Mouse (Mus musculus) lung, postnatal 25 days (tissue): Measurements from ENCODE around the gene Fam189b.
"Not testable (repeated sequence)": the region's sequence is repeated elsewhere in the genome, so short reads cannot be mapped to it uniquely, and the experiment has no call there.

Source experiments
- DNase-seq: peaks from one replicate; pipeline ENCODE4 v3.0.0; 2022; ENCODE audit warnings: low spot score

Fam189b gene

DNA sequence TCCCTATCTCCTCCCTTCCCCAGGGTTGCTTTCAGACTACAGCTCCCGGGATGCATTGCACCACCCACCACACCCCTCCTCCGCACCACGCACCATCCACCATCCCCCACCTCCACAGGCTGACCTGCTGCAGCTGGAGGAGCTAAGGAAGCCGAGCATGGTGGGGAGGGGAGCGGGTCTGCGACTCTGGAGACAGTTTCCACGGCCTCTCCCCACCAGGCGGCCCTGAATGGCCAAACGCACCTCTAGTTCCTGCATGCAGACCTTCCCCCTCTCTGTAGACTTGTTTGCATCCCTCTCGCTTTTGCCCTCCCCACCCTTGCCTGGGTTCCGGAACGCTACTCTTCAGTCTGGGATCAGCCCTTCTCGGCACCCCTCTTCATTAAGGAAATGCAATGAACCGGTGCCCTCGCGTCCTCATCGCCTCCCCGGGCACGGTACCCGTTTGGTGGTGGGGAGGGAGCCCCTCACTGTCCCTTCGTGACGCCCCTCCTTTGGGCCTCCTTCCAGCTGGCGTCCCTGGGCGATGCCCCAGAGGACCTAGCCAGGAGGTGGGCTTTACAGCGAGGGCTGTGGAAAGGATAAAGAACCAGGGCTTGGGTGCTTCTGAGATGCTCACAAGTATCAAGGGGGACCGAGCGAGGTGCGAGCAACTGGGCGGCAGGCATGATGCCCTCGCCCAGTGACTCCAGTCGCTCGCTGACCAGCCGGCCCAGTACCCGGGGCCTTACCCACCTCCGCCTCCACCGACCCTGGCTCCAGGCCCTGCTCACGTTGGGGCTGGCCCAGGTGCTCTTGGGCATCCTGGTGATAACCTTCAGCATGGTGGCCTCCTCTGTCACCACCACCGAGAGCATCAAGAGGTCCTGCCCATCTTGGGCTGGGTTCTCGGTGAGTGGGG is at the start of gene Fam189b:
Fam189b (plus strand) TSS at position 86 of the 901 bp plus-strand sequence.
- DNase-seq, result peak; percentile 84

GRCm38 (mm10) chr3:89133752-89134151 is 49.2 kb upstream of the Fam189b start:
- no peak for DNase-seq

DNA sequence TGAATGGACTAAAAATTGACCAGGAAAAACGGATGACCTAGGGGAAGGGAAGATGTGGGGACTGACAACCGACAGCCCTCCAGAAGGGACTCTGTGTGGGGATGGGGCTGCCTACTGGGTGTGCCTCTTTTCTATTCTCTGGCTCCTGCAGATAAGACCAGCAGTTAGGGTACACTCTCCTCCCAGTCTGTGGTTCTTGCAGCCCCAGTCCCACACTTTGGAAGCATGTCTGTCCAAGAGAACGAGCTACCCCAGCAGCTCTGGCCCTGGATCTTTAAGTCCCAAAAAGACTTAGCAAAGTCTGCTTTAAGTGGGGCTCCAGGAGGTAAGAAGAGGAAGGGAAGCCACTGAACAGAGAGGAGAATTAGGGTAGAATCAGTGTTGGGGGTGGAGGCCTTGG is 47.0 kb upstream of the Fam189b start, which contains the start of gene Pklr:
Pklr (plus strand) TSS at position 185 of the 400 bp plus-strand sequence.
- no peak for DNase-seq

GRCm38 (mm10) chr3:89136365-89136764 is 46.6 kb upstream of the Fam189b start:
- no peak for DNase-seq

DNA sequence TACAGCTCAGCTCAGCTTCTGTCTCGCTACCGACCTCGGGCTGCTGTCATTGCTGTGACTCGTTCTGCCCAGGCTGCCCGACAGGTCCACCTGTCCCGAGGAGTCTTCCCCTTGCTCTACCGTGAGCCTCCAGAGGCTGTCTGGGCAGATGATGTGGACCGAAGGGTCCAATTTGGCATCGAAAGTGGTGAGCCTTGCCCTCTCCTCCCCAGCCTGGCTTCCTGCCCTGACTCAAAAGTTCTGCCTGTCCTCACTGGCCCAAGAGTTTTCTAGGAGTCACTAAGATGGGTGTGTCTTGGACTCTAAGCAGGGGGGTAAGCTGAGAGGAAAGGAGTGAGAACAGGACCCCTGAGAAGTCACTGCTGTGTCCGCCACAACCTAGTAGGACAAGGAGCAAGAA is 38.1 kb upstream of the Fam189b start:
- DNase-seq, result no peak

- DNase-seq, result no peak
Observed at GRCm38 (mm10) chr3:89145566-89145965, 37.4 kb upstream of the Fam189b start.

DNA sequence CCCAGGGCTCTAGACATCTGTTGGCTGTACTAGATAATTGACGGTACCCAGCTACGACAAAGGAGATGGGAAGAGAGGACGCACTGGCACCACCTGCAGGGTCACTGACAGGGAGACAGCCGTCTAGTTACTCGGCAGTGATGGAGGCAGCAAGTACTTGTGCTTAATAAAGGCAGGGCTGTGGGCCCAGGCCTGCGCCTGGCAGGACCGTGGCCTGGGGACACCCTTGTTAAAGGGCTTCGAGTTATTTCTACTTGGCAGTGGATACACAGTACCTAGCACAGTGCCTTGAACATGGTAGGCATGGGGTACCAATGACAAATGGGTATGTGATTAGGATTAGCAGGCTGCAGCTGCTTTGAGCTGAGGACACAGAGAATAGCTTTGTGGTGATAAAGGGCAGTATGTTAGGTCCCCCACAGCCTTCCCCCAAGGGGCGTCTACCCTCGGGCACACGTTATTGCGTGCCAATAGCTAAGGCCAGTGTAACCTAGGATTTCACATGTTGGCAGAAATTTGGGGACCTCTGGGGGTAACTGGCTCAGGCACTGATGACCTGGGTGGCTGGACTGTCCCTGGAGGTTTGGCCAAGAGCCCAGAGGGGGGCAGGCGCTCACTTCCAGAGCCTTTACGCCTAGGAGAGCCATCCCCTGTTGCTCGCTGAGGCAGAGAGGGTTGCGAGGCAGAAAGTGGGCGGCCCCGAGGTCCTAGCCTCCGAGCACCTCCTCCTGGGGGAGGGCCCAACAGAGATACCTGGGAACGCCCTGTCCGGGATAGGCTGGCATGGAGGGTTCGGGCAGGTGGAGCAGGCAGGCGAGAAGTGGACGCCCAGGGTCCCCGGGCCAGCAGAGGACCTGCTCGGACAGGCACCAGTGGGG is 35.6 kb upstream of the Fam189b start:
- no peak for DNase-seq

GRCm38 (mm10) chr3:89147979-89148311 is 35.0 kb upstream of the Fam189b start:
- DNase-seq, result no peak

DNA sequence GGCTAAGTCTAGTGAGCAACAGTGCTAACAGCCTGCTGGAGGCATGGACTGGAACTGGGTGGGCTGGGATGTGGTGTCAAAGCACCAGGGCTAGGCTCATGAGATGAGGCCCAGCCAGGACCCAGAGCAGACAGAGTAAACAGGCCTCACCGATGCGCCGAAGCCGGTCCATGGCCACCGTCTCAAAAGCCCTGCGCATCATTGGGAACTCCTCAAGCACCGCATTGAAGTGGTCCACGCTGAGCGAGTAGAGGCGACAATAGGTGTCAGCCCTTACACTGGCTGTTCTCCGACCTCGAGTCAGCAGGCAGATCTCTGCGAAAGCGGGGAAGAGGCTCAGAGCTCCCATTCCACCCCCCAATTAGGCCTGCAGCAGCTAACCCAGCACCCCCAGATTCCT is 34.4 kb upstream of the Fam189b start:
- DNase-seq, result no peak

GRCm38 (mm10) chr3:89152084-89152835 is 30.7 kb upstream of the Fam189b start:
- no peak for DNase-seq

- no peak for DNase-seq
Observed at GRCm38 (mm10) chr3:89156951-89157350, 26.0 kb upstream of the Fam189b start.

DNA sequence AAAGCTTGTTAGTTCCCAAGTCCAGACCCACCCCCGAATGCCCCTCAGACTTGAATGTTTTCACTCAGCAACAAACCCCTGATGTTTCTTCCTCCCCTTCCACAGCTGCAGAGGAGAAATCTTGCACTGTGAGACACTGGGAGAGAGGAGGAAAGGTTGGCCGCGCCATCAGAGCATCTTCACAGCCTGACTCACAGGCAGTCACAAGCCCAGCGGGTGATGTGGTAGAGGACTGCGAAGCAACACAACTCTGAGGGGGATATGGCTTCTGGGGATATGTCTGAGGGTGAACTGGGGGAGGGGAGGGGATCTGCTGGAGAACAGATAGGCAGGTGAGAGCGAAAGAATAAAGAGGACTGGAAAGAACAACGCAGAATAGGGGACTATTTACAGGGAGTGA is 24.3 kb upstream of the Fam189b start:
- no peak for DNase-seq

- DNase-seq, result peak; percentile 49
Observed at GRCm38 (mm10) chr3:89159211-89159610, 23.7 kb upstream of the Fam189b start.

DNA sequence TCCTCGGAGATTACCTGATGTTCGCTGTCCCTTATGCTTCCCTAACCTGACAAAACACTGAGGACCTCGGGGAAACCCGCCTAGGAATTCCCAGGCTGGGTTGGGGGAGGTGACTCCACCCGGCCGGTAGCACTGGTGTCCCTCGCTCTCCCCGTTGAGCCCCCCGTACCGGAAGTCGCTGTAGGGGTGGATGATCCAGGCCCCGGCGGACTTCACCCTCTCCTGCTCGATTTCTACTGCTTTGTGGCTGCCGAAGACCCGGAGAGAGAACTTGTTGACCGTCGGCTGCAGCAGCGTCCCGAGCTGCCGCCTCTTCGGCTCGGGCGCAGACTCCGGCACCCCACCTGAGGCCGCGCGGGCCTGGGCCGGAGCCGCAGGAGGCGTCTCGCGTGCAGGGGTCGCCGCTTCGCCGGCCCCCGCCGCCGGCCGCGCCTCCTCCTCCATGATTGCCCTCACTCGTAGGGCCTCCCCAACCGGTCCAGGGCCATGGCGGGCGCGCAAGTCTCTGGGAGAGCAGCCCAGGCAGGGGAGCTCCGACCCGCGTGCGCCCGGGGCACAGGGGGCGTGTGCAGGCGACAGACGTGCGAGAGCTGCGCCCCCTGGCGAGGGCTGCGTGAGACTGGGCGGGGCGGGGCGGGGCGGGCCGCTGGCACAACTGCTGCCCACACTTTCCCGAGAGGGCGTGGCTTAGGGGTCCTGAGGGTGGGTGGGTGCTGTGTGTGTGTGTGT is 23.2 kb upstream of the Fam189b start, which contains the start of gene Hcn3:
Hcn3 (minus strand) TSS at position 581 of the 729 bp plus-strand sequence.
- peak; percentile 26 for DNase-seq

DNA sequence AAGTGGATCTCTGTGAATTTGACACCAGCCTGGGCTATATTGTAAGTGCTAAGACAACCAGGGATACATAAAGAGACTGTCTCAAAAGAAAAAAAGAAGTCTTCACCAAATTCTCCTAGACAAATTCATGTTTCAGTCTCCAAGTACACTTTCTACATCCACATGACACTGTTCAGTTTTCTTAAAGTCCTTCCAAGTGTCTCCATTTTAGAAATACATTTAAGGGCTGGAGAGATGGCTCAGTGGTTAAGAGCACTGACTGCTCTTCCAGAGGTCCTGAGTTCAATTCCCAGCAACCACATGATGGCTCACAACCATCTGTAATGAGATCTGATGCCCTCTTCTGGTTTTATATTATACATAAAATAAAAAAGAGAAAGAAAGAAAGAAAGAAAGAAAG is 21.7 kb upstream of the Fam189b start:
- DNase-seq, result not testable (repeated sequence)

GRCm38 (mm10) chr3:89161786-89162185 is 21.2 kb upstream of the Fam189b start:
- DNase-seq, result no peak

DNA sequence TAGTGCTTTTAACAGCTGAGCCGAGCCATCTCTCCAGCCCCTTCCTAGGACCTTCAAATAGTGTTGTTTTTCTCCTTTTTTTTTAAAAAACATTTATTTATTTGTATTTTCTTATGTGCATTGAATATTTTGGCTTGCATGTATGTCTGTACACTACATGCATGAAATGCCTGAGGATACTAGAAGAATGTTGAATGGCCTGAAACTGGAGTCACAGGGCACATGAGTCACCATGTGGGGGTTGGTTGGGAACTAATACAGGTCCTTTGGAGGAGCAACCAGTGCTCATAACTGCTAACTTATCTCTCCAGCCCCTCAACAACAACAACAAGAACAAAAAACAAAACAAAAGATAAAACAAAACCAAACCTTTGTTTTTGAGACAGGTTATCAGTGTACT is 19.8 kb upstream of the Fam189b start:
- no peak for DNase-seq

DNA sequence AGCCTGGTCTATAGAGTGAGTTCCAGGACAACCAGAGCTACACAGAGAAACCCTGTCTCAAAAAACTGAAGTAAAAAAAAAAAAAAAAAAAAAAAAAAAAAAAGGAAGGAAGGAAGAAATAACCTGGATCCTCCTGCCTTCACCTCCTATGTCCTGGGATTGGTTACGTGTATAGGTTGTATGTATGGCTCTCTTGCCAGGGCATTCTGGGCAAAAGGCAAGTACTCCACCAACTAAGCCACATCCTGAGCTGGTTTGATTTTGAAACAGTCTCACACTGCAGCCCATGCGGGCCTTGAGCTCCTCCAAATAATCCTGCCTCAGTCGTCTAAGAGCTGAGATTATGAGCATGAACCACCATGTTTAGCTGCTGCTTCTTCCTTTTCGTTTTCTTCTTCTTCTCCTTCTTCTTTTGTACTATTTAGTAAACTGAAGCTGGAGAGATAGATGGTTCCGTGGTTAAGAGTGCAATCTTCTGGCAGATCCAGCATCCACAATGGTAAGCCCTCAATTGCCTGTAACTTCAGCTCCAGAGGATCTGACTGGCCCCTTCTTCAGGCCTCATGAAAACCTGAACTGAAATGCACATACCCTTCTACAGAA is 19.2 kb upstream of the Fam189b start:
- no peak for DNase-seq

DNA sequence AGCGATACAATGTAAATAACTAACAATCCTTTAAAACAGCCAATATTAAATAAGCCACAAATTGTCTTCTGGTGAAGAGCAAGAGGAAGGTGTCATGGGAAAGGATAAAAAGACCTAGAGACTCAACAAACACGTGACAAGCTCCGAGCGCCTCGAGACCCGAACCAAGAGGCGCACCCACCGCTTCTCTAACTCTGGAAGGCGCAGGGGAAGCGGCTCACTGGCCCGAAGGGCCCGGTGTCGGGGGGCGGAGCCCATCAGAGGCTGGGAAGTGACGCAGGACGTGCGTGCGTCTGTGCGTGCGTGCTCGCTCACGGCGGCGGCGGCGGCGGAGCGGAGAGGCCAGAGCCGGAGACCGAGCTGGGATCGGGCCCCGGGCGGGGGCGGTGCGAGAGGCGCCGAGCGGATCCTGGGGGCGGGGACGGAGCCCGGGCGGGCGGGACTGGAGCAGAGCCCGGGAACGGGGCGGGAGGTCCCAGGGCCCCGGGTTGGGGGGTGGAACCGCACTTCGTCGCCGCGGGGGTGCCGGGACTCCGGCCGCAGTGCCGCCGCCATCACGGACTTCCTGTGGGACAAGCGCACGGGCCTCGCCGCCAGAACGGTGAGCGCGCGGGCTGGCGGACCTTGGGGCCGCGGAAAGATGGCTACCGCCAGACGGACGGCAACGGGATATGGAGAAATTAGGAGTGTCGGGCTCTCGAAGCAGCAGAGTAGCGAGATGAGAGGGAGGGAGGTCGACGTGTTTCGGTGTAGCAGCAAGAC is 18.3 kb upstream of the Fam189b start, which contains the start of gene Clk2:
Clk2 (plus strand) TSS at position 290 of the 762 bp plus-strand sequence.
- DNase-seq, result peak; percentile 95

DNA sequence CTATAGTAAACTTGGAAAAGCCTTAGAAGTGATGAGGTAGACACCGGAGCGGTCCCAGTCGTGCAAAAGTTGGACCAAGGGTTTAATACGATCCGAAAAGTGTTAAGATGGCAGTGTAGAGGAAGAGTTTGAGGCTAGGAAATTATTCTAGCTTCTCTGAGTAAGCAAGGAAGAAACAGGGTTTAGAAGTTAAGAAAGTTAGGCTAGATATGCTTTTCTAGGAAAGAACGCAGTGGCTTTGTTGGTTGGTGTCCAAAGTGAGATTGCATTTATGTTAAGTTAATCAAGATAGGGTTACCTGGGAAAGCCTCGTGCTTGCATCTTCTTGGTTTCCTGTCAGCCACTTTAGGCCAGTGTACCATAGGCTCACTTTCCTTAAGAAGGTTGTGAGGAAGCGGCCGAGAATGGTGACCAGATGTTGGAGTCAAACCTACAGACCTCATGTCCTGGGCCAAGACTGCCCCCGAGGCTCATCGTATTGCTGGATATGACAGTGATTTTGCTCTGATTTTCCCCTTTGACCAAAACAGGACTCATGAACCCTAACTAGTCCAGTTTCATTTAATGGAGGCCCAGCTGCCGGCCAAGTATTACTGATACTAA is 17.6 kb upstream of the Fam189b start:
- DNase-seq, result no peak
